9 mouse cellular contexts compared by ENCODE assay signal in the genomic region with DNA sequence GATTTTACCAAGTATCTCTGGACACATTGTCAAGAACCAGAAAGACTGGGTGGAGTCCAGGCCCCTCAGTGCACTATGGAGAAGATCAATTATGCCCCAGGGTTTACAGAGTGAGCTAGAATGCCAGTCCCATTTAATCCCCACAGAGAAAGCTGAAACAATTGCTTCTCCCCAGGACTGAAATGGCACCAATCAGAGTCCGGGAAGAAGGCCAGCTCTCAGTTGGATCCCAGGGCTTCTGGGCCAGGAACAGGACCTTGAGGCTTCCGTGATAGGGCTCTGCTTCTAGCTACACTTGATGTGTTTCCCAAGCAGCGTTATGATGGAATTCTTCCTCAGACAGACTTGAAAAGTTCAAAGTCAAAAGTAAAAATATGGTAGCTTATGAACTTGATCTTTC. TPM values are rescaled to one million over a fixed set of nuclear protein-coding genes. Genes with fewer than 3 reads are reported as not detected.
DNase-seq lines count a peak whose midpoint lies in the region; ATAC-seq and TF ChIP-seq lines count a peak whose summit lies in the region.
"Had no signal": no experiment of that assay in that cellular context is flagged by ENCODE, and none has a peak within 500 bp of the region (broad histone marks: within the 10 kb centered on the region; RNA-seq: fewer than 3 reads in every experiment).

No protein-coding gene starts in this region.

- H3K4me2 ChIP-seq in forebrain, postnatal 0 days (ENCODE audit: low read depth), result no peak overlapping the region
- no peak overlapping the region for H3K4me2 ChIP-seq in forebrain, embryonic 11.5 days (ENCODE audit: low read depth, low read length, severe bottlenecking)
- H3K4me2 ChIP-seq: liver, embryonic 13.5 days had no signal

- TF ChIP-seq CTCF in forebrain, postnatal 0 days (IDR thresholded peaks at IDR 0.05; ENCODE audit: low read depth), result no peak

- no peak overlapping the region for H3K27ac ChIP-seq in forebrain, postnatal 0 days (ENCODE audit: low read depth, low read length)
- no peak overlapping the region for H3K27ac ChIP-seq in forebrain, embryonic 11.5 days (ENCODE audit: low read depth, low read length)
- no peak overlapping the region for H3K27ac ChIP-seq in midbrain, embryonic 10.5 days (replicated peaks)
- H3K27ac ChIP-seq: liver, embryonic 13.5 days had no signal

- peak; percentile 47 for DNase-seq in forebrain, postnatal 0 days
- no peak for DNase-seq in forebrain, embryonic 11.5 days (ENCODE audit: low spot score)
- peak; percentile 51 for DNase-seq in right cerebral cortex, adult 18-20 months
- DNase-seq in right cerebral cortex, postnatal 25 days, result no peak
- peak; percentile 65 to 69 for DNase-seq in layer of hippocampus, adult 8-10 months (ENCODE audit: low spot score in 2 of 2)
- no peak for DNase-seq in kidney, postnatal 4 days
- DNase-seq in midbrain, embryonic 10.5 days (ENCODE audit: low spot score), result no peak
- DNase-seq: liver, embryonic 13.5 days had no signal

- ATAC-seq in forebrain, postnatal 0 days, result peak; percentile 38
- ATAC-seq in forebrain, embryonic 11.5 days (replicated peaks; ENCODE audit: low FRiP score), result no peak
- no peak for ATAC-seq in activated CD4-positive, CD25-positive, alpha-beta regulatory T cell, adult 4 months

- H3K9me3 ChIP-seq in forebrain, postnatal 0 days (ENCODE audit: low read length), result no peaks in the 10 kb centered on the region
- H3K9me3 ChIP-seq in forebrain, embryonic 11.5 days (ENCODE audit: control insufficient read depth, low read length), result no peaks in the 10 kb centered on the region
- no peaks in the 10 kb centered on the region for H3K9me3 ChIP-seq in midbrain, embryonic 10.5 days (replicated peaks)
- H3K9me3 ChIP-seq: liver, embryonic 13.5 days had no signal

- no peak overlapping the region for H3K9ac ChIP-seq in forebrain, postnatal 0 days
- H3K9ac ChIP-seq in forebrain, embryonic 11.5 days (ENCODE audit: low read length), result no peak overlapping the region
- H3K9ac ChIP-seq: liver, embryonic 13.5 days had no signal

- peaks cover 12% of the 10 kb centered on the region for H3K4me1 ChIP-seq in forebrain, postnatal 0 days (ENCODE audit: insufficient read depth)
- no peaks in the 10 kb centered on the region; the same call in 1 of the 2 replicates for H3K4me1 ChIP-seq in forebrain, embryonic 11.5 days (replicated peaks; ENCODE audit: control insufficient read depth, insufficient read depth, low read length)
- no peaks in the 10 kb centered on the region for H3K4me1 ChIP-seq in midbrain, embryonic 10.5 days
- H3K4me1 ChIP-seq: liver, embryonic 13.5 days had no signal

- H3K36me3 ChIP-seq in forebrain, postnatal 0 days (ENCODE audit: insufficient read depth), result no peaks in the 10 kb centered on the region
- H3K36me3 ChIP-seq in forebrain, embryonic 11.5 days (ENCODE audit: control insufficient read depth, insufficient read depth, low read length), result no peaks in the 10 kb centered on the region
- H3K36me3 ChIP-seq in midbrain, embryonic 10.5 days, result no peaks in the 10 kb centered on the region
- H3K36me3 ChIP-seq: liver, embryonic 13.5 days had no signal

- H3K4me3 ChIP-seq in forebrain, postnatal 0 days (ENCODE audit: low read depth, low read length), result no peak overlapping the region
- H3K4me3 ChIP-seq in forebrain, embryonic 11.5 days (ENCODE audit: low read depth, low read length), result no peak overlapping the region
- H3K4me3 ChIP-seq in midbrain, embryonic 10.5 days, result no peak overlapping the region
- H3K4me3 ChIP-seq: liver, embryonic 13.5 days had no signal

- H3K27me3 ChIP-seq in forebrain, postnatal 0 days (ENCODE audit: insufficient read depth, low read length), result no peaks in the 10 kb centered on the region
- no peaks in the 10 kb centered on the region for H3K27me3 ChIP-seq in forebrain, embryonic 11.5 days (ENCODE audit: control insufficient read depth, insufficient read depth, low read length)
- no peaks in the 10 kb centered on the region for H3K27me3 ChIP-seq in midbrain, embryonic 10.5 days (ENCODE audit: low read depth, poor library complexity, severe bottlenecking)
- H3K27me3 ChIP-seq: liver, embryonic 13.5 days had no signal

- 25% methylated on average over 3 of the region's 3 CpGs for WGBS in forebrain, postnatal 0 days
- 43% methylated on average over 3 of the region's 3 CpGs for WGBS in forebrain, embryonic 11.5 days
- 55% methylated on average over 3 of the region's 3 CpGs for WGBS in midbrain, embryonic 10.5 days

RNA-seq across cellular contexts. Expression of a gene that starts 18.2 kb away (rescaled TPM):
- total RNA-seq in forebrain, postnatal 0 days (2014; rRNA removed), result 41.2 and 64.4 TPM in 2 replicates
- 11.6 and 15.8 TPM in 2 replicates for polyA plus RNA-seq in forebrain, postnatal 0 days (2015; fragmentation: Nextera tagmentation; extraction: Ambion mirVana)
- 28.3 and 30.3 TPM in 2 replicates for polyA plus RNA-seq in forebrain, embryonic 11.5 days (2014; fragmentation: Nextera tagmentation; extraction: Ambion mirVana)
- total RNA-seq in layer of hippocampus, adult 8-10 months (2022), result 100 to 1,000 TPM; 132 to 163 (median 150) TPM
- polyA plus RNA-seq in midbrain, embryonic 10.5 days (2016; fragmentation: Nextera tagmentation; extraction: Ambion mirVana), result 21.7 and 25.0 TPM in 2 replicates
- polyA plus RNA-seq in activated CD4-positive, CD25-positive, alpha-beta regulatory T cell, adult 4 months (2017; shearing (Covaris generic)), result not detected

Comparison
In these comparisons a context has a peak if more than half of its experiments do, and no peak if none do; other contexts are left out.
1. DNase-seq: peak in forebrain, postnatal 0 days (single experiment), right cerebral cortex, adult 18-20 months (single experiment) and layer of hippocampus, adult 8-10 months (2 of 2); none in forebrain, embryonic 11.5 days (single experiment), right cerebral cortex, postnatal 25 days (single experiment), kidney, postnatal 4 days (0 of 2) and midbrain, embryonic 10.5 days (single experiment).
2. RNA of a gene that starts 18.2 kb away (polyA plus RNA-seq): 28.3 to 30.3 TPM in forebrain, embryonic 11.5 days, 21.7 to 25.0 TPM in midbrain, embryonic 10.5 days and 11.6 to 15.8 TPM in forebrain, postnatal 0 days; not detected in activated CD4-positive, CD25-positive, alpha-beta regulatory T cell, adult 4 months; every median in the first group is over 10 times any median in the second.